Mouse (Mus musculus): Measurements from ENCODE around the gene Hpse2.

Gene Hpse2

DNA sequence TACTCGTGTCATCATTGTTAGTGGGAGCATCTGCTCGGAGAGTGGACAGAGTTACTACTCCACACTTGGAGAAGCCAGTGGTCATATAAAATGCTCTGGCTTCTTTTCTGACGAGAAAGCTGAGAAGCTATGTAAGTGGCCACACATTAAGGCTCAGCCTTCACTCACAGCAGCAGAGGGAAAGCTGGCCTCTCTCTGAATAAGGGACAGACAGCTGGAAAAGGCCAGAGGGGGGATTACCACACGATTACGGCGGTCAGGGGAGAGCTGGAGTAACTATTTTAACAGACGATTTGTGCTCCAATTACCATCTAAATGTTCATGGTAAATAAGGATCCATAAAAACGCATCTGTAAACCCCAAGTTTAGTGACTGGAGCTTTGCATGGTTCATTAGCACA, 232.1 kb downstream of the Hpse2 start:
- DNase-seq, result no peak

DNA sequence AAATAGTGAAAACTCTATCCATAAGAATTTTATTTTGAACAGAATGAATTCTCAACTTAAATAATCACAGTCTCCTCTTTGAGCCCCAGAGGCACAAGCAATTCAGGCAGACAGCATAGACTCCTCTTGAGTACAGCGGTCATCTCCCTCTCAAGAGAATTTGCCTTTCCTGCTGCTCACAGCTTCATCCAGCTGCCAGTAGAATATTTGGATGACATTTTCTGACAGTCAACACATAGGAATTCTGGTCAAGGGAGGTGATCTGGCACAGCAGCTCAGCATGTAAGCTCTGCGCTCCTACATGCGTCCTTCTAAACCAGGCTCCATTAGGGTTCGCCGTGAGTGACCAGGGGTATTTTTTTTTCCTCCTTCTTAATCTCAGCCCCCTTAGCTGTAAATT, 232.6 kb downstream of the Hpse2 start:
- no peak for DNase-seq

DNA sequence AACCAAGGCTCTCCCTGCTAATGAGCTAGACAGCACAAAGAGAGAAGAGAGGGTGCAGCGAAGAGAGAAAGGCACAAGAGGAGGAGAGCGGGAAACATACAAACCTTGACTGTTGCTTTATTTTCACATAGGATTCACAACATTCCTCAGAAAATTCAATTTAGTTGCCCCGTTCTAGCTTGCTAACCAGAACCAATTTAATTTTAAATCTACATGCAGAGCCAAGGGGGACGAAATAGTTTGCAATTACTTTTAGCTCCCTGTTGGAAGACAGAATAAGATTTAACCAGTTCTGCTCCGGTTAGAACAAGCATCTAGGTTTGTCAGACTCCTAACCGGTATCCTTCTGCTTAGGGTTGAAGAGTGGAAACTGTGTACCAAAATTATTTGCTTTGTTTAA, 240.3 kb downstream of the Hpse2 start:
- no peak for DNase-seq

DNA sequence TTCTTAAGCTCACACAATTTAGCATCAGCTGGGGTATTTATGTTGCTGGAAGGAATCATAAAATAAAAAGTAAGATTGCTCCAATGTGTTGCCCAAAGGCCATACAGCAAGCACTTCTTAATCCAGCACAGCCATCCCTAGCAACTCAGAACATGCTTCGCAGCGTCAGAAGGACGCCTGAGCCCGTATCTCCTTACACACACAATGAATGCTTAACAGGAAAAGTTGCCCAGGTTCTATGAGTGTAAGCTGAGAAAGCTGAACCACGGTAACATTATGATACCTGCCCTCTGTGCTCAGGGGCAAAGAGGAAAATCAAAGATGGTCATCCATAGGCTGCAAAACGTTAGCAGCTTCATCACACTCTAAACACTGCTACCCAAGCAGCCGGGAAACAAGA, 241.3 kb downstream of the Hpse2 start:
- no peak for DNase-seq

DNA sequence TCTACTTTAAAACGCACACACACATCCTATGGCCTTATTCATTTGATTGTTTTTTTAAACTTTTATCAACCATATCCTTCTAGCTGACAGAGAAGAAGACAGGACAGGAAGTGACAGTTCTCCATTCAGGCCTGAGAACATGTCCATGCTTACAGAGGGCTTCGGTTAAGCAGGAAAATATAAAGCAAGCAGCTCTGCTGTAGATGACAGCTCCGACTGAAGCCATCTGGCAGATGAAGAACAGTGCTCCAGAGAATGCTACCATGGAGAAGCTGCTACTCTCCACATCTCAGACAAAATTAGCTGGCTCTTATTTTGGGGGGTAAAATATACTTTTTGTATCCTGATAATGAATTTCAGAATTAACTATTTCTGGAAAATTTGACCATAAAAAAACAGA, 246.5 kb downstream of the Hpse2 start:
- DNase-seq, result no peak

DNA sequence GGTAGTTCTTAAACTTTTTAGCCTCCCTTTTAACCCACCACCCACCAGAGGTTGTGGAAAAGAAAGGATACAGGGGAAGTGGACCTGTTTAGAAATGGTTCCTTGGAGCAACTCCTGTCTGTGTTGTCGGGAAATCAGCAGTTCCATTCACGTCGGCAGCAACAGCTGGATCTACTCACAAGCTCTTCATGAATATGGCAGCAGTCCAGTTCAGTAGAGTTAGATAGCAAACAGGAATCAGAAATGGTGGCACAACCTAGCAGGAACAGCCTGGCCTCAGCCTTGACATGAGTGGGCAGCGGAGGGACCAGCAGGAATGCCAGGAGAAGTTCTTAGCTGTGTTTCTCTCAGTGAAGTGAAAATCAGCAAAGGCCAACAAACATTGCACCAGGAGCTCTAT, 278.4 kb downstream of the Hpse2 start:
- no peak for DNase-seq

DNA sequence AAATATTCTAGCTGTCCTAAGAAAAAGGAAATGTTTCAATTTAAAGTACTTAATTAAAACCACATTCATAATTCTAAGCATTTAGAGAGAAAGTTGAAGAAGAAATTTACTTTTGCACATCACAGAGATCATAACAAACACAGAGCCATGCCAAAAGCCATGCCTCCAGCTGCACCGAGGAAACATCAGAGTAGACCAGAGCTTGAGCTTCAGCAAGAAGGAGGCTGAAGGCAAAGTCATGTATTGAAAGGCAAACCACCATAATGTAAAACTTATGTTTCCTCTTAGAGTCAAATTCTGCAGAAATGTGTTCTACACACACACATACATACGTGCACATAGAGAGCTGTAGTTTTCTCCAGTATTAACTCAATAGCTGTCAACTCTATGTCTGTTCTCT, 291.2 kb downstream of the Hpse2 start:
- DNase-seq, result no peak

DNA sequence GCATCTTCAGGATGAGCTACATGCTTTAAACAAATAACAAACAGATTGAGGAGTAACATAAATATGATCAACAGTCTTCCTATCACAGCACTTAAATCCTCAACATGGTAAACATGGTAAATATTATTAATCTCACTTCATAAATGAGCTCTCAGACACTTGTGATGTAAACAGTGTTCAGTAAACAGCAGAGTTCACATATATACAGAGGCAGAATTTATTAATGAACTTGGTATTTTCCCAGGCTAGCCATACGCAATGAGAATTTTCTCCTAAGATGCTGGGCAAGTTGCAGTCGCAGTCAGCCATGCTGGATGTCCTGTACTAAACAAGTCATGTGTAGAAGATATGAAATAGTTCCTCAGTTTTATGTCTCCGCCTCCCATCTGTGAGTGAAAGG, 300.9 kb downstream of the Hpse2 start:
- DNase-seq, result no peak

DNA sequence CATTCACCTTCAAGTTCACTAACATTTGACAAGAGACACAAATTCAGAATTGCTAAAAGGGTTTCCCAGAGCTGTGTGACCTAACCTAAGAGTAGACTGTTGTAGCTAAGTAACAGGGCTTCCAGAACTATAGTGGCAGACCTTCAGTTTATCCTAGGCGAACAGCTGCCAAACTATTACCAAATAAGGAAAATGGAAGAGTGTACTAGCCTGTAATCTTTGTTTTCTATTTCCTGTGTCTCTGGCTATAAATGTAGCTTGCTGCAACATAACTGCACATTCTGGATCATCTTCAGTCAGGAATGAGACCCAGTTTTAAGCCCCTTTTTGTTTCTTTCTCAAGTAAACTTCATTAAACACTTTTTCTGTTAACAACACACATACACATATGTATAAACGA, 324.0 kb downstream of the Hpse2 start:
- no peak for DNase-seq

DNA sequence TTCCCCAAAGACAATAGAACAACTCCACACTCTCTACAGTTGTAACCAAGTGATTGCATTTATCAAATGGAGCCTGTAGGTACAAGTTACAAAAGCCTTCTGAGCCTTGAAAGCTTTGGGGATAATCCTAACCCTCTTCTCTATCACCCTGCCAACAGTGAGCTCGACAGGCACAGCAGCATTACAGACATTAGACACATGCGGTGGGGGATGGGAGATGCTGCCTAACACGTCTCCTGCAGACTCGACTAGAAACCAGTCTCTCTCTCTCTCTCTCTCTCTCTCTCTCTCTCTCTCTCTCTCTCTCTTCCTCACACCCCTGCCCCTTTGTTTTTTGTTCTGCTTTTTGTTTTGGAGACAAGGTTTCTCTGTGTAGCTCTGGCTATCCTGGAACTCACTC, 343.6 kb downstream of the Hpse2 start:
- DNase-seq, result no peak

DNA sequence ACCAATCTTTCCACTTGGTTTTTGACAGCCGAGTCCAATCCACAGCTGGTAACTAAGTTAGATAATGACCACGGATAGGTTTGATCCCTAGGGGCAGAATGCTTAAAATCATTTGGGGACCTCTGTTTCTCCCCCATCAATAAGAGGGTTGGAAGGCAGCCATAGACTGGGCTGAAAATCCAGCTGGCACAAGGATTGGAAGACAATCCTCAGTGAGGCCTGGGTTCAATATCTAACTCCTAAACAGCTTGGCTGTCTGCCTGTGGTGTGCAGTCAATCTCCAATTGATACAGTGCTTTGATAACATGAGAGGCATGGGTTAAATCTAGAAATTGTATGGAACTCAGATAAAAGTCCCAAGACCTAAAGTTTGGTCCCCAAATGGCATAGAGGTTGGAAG, 345.4 kb downstream of the Hpse2 start:
- no peak for DNase-seq

DNA sequence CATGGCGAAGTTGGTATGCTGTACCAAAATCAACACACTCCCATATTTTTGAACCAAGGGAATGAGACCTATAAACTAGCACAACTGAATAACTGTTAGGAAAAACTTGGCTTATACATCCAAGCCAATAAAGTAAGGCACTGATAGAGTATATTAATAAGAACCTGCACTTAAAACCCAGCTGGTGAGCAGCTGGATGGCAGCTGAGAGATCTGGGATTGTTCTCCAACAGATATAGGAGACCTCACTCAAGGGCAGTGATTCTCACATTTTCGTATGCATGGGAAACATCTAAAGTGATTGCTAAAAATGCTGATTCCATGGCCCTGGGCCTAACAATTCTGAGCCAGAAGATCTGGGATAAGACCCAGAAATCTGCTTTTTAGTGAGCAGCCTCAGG, 345.9 kb downstream of the Hpse2 start:
- no peak for DNase-seq

DNA sequence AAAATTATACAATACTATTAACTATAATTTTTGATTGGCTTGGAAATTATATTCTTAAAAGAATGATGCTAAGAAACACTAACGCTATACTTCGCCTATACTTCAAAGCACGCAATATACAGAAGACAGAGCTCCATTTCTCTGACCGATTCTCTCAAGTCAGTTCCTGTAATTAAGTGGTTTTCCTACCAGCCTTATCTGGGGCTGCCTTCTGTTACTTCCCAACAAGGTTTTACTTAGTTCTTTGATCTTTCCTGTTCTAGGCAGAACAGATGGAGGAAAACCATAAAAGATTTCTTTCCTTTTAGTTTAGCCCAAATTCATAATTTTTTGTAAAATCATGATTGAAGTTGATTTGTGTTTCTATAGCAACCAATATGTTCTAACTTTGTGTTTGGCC, 351.8 kb downstream of the Hpse2 start:
- DNase-seq, result no peak

DNA sequence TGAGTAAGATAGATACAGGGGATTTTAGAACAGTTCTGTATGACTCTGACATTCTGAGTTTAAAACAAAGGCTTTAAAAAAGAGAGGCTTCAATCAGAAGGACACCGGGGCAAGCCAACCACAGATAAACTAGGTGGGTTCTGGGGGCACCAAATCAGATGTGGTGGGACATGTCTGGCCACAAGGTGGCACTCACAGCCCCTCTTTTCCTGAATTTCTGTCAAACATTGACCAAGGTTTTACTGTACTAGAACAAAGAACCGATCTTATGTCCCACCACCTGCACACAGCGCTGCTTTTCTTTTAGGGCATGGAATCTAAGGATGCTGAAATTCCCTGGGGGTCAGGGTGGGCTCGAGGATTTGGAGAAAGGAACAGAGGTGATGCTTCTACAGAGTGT, 360.9 kb downstream of the Hpse2 start:
- DNase-seq, result no peak

DNA sequence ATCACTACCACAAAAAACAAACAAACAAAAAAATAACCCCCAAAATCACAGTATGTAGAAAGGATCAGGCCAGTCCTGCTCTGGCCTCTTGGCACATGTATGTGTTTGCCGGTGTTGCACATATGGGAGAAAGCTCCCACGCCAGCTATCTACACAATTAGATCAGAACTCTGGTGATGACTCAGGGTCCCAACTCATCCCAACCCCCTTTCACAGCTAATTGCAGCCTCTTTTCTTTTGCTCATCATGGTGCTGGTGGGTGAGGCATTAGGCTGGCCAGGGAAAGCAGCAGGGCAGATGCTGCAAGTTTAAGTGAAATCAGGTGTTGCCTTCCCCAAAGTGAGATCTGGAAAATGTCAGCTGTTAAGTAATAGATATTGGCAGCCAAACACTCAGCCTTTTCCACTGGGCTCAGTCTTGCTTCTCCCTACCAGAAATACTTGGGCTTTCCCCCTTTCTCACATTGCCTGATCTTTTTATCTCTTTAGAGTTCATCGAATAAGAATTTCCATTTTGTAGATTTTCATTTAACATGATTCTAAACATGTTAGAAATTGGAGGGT, 365.5 kb downstream of the Hpse2 start:
- DNase-seq, result no peak

DNA sequence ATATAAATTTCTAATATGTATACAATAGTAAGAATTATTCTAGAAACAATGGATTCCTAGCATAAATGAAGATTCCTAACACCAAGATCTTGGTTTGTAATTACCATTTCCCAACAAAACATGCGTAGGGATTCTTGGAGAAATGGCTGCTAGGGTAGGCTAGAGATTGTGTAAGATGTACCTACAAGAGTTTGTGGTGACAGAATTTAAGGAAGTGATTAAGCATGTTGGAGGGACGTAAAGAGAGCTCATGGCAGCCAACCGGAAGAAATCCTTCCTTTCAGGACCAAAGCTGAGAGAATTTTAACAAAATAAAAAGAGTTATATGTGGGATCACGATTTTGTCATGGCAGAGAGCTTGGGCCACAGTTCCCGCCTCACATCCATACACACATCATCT, 369.4 kb downstream of the Hpse2 start:
- DNase-seq, result no peak

DNA sequence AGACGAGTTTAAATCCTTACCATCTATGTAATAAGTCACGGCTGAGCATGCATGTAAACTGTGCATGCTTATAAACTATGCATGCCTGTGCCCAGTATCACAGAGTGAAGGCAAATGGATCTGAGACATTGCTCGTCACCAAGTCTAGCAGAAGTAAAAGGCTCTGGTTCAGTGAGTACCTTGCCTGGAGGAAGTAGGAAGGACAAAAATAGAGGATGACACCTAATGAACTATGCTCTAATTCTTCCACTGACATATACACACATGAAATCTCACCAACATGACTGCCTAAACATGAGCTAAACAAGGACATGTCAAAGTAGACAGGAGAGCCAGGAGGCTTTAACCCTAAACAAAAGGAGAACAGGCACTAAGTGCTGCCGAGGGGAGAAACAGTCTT, 391.7 kb downstream of the Hpse2 start:
- no peak for DNase-seq

DNA sequence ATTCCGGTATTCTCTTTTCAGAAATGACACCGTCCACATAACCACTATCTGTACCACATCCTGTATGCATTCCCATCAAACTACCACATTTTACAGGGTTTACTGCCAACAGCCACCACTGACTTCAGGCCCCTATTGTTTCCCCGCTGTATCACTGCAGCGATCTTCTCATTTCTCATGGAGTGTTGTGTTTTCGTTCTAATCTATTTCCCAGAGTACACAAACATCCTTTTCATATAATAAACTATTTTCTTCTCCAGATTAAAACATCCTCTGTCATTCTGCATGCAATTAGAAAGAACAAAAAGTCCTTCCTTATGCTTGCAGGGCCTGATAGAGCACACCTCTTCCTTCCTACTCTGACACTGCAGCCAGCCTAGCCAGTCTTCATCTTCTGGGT, 399.3 kb downstream of the Hpse2 start:
- DNase-seq, result no peak

DNA sequence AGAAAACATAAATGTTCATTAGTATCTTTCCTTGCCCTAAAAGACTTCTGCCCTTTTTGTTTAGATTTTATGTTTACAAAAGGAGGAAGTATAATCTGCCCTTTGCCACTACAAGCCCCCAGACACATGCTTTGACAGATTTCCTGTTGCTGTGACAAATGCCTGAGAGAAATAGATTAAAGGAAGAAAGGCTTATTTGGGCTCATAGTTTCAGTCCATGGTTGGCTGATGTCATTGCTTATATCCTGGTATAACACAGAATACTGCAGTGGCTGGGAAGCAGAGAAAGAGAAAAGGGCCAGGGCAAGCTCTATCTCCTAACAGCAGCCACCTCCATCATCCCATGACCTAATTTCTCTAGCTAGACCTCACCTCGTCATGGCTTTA, 401.8 kb downstream of the Hpse2 start:
- DNase-seq, result no peak

DNA sequence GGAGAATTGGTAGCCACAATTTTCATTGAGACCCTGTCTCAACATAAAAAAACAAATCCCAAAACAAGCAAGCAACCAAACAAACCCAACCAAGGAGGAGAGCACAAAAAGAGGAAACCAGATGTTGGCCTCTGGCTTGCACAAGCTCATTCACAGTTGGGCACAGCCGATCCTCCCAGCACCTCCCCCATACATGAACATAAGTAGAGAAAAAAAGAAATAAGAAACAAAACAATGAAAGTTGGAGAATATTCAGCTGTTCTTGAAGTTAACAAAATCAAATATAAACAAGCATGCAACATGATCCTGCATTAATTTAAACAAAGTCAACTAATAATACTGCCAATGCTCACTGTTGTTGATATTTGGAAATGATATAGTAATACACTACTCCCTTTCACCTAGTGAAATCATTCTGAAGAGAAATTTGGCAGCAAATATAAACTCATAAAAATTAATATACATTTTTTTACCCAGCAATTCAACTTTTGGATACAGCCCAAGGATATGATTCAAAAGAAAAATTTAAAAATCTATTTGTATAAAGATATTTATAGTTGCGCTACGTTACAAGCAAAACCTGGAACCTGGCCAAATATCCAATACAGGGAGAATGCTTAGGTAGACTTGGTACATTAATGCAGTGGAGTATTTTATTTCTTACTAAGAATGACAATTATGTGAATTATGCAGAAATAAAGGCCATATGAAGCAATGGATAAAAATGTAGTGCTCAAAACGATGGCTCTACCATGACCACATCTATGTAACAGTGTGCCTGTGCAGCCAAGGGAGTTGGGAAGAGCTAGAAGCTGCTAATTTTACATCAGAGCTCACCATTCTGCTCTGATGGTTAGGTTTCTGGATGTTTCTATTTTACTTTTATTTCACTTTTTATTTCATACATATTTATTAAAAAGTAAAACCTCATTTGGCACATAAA, 402.5 kb downstream of the Hpse2 start:
- no peak for DNase-seq

DNA sequence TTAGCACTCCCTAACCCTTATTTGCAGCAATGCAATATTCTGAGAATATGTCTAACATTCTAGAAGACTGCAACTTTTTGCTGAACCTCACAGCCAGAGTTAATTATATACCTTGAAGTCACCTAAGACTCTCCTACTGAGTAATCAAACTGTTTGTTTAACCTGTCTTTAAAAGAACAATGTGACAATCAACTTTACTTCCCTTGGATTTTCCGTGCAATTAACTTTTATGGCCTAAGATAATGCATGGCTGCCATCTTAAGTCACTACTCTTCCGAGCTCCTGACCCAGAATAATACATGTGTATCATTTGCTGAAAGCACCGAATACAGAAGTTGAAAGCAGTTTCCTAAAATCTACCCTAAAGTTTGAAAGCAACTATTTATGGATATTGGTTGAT, 407.6 kb downstream of the Hpse2 start:
- no peak for DNase-seq

DNA sequence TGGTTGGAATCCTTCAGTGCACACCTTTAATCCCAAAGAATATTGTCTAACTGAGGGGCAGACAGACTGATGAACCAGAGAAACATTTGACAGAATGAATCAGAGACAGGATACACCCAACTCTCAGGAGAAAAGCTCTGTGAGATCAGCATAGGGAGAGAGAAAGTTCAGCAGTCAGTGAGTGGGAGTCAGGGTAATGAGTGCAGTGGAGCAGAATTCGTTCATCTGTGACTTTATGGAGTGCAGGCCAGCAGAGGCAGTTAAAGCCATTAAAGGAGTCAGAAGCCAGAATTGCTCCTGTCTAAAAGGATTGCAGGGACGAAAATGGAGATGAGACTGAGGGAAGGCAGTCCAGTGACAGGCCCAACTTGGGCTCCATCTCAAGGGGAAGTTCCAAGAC, 410.2 kb downstream of the Hpse2 start:
- DNase-seq, result no peak

DNA sequence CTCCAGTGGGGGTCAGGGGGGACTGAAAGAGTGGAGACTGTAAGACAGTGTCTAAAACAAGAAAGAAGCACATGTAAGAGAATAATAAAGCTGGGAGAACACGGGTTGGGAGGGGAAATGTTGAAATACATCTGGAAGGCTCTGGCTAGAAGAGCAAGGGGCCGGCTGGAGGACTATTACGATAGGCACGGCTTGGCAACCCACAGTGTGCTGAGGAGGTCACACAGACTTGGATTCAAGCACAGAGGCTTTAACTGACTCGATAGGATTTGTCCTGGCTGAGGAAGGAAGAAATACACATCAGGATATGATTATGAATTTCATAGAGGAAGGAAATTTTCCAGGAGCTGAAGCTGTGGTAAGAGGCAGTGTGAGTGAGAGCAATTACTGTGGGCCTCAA, 414.4 kb downstream of the Hpse2 start:
- no peak for DNase-seq

DNA sequence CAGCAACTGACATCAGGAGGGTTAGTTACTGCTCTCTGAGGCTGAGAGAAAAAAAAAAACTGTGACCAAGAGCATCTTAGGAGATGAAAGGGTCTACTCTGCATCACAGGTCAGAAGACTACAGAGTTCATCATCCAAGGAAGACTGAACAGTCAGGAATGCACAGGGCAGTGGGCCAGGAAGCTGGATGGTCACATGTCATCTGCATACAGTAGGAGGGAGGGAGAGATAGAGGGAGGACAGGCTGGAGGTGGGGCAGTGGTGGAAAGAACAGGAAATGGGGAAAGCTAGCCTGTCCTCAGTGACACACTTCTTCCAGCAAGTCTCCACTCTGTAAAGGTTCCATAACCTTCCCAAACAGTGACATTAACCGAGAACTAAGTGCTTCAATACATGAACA, 423.0 kb downstream of the Hpse2 start:
- DNase-seq, result no peak

DNA sequence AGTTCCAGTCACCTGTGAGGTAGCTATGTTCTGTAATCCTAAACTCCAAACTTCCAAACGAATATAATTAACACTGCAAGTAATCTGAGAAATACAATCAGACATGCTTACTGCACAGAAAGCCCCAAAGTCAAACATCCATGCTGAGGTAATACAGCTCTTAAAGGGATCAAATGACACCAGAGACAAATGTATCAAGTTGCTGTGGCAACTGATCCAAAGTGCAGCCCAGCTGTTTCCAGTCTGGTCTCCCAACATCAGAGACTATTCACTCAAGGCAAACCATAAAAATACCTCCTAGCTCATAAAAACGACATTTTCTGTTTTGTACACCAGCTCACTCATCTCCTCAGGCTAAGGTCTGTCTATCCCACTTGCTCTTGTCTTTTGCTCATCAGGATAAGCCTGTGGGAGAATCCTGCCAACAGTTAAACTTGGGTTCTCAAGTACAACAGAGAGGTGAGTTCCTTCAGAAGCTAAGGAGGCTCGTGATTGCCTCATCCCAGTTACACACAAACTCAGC, 440.0 kb downstream of the Hpse2 start:
- DNase-seq, result no peak

Measured in right cerebral cortex, postnatal 25 days (tissue).